Mouse (Mus musculus) T-helper 17 cell (primary cell): ENCODE results near the gene Dapk3.
"Not testable (repeated sequence)": the region's sequence is repeated elsewhere in the genome, so short reads cannot be mapped to it uniquely, and the experiment has no call there.

Experiments used
- in situ Hi-C, 2 experiments: fragments of 300-600 bp; cut with MboI, MseI; formaldehyde crosslinking; loops; 1 replicate in 1 of 2; 2 replicates in 1 of 2; pipeline ENCODE4 v1.15.1; 2025; ENCODE audit warnings: high pct_unique_total_duplicates in 2 of 2

The Dapk3 gene

DNA sequence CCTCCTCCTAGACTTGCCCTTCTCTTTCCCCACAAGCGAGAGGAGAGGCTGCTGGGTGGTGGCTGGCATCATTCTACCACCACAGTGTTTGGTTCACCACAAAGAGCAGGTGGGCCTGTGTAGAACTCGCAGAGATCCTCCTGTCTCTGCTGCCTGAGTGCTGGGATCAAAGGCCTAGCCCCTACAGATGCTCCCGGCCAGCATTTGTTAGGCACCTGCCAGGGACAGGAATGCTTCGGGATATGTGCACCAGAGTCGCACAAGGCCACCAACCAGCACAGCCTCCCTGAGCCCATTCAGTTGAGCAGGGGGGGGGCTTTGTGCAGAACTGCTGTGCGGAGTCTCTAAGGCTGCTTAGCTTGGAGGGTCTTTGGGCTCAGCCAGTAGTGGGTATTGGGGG is 37.5 kb upstream of the Dapk3 start:
- in situ Hi-C loops = loop anchor here in 1 of 2 experiments (10.0 kb wide), 1 partner anchor 991 kb away; no protein-coding TSS in a partner anchor

GRCm38 (mm10) chr10:81145778-81146177 is 37.0 kb upstream of the Dapk3 start:
- in situ Hi-C loops = loop anchor here in 1 of 2 experiments (10.0 kb wide), 1 partner anchor 991 kb away; no protein-coding TSS in a partner anchor

DNA sequence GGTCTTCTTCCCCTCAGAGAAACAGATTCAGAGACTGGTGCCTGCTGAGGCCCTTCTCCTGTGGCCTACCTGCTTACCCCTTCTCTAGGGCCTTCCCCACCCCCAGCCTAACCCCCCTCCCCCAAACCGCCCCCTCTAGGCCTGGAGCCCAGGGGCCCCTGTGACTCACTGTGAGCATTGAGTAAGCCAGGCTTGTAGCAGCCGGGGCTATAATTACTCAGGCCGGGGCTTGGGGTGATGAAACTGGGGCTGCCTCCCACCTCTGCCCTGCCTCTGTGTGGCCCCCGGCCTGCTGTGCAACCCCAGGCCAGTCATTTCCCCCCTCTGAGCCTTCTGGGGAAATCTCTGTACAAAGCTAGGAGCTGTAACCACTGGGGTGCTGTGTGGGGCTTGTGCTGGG is 36.5 kb upstream of the Dapk3 start:
- in situ Hi-C loops = loop anchor here in 1 of 2 experiments (10.0 kb wide), 1 partner anchor 991 kb away; no protein-coding TSS in a partner anchor

GRCm38 (mm10) chr10:81151261-81151660 is 31.5 kb upstream of the Dapk3 start:
- in situ Hi-C loops = no loop called here

DNA sequence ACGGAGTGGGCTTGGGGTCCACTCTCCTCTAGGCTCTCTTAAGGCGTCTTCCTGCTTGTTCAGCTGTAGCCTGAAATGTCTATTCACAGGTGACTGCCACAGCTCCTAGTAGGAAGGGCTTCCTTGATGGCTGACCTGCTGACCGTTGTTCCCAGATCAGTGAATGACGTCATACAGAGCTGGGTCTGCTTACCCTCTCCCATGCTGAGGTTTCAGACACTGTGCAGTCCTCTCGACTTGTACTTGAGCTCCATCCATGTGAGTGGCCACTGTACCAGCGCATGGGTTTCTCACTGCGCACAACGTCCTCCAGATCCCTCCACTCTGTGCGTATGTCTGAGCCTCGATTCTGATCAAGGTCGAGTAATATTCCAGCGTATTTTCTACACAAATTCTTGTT is 30.2 kb upstream of the Dapk3 start:
- in situ Hi-C loops = no loop called here

DNA sequence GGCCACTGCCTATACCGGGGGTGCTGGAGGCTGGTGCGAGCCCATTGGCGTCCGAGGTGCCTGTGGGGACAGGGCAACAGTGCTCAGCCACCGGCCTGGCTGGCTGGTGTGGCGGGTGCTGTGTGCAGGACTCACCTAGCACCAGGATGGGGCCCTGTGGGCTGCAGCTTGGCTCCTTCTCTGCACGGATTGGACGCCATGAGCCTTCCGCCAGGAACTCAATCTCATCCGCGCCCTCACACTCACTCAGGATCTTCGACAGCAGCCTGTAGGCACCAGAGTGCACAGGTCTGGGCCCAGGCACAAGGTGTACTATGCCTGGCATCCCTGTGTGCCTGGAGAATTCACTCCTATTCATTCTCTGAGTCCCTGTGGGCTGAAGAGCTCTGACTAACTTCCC is 28.5 kb upstream of the Dapk3 start:
- in situ Hi-C loops = no loop called here

DNA sequence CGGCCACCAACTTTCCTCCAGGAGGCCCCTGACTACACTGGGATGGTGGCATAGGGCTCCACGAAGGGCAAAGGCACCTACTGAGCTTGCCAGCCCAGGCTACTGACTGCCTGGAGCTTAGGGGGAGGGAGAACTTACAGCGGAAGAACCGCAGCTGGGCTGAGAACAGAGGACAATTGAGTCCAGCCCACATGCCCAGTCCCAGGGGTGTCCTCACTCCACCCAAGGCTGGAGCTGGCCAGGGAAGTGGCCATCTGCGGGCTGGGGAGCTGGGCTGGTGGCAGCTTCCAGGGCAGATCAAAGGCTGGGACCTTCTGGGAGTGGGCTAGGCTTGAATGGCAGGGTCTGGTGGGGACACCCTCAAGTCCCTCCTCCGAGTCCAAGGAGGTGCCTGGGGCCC is 28.1 kb upstream of the Dapk3 start:
- in situ Hi-C loops = no loop called here

GRCm38 (mm10) chr10:81161602-81162317 is 21.0 kb upstream of the Dapk3 start:
- in situ Hi-C loops = no loop called here

GRCm38 (mm10) chr10:81162318-81162652 is 20.5 kb upstream of the Dapk3 start:
- in situ Hi-C loops = no loop called here

- in situ Hi-C loops = no loop called here
Measured at GRCm38 (mm10) chr10:81165118-81165517, 17.7 kb upstream of the Dapk3 start.

GRCm38 (mm10) chr10:81167200-81168086 is 15.4 kb upstream of the Dapk3 start, which contains the start of gene Pias4:
Pias4 (minus strand) TSS chr10:81167923.
- in situ Hi-C loops = no loop called here

GRCm38 (mm10) chr10:81168087-81168431 is 14.7 kb upstream of the Dapk3 start:
- in situ Hi-C loops = no loop called here

DNA sequence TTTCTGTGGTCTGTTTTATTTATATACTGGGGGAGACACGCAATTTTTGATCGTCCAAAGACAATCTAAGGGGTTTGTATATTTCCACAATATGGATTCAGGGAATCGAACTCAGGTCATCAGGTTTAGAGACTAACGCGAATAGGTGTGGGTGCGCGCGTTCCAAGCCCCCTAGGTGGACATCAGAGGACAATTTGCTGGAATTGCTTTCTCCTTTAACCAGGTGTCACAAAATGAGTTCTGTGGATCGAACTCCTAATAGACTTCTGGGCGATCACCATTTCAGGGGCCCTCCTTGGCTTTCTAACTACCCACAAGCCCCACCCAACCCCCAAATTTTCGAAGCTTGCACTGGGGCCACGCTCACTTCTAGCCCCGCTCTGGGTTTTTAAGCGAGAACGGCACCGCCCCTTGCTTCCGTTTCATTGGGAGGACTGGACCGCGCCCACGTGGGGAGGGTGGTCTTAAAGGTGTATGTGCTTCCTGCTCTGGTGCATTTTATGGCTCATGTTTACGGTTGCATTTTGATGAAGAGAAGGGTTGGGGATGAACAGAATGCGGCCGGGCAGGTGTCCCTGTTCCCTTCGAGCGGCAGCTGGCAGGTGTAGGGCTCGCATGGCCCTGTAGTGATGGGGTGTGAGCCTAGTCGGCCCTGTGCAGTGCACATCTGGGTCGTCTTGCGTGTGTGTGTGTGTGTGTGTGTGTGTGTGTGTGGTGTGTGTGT is 14.1 kb upstream of the Dapk3 start:
- in situ Hi-C loops = no loop called here

- in situ Hi-C loops = not testable (repeated sequence)
Measured at GRCm38 (mm10) chr10:81169411-81169900, 13.3 kb upstream of the Dapk3 start.

DNA sequence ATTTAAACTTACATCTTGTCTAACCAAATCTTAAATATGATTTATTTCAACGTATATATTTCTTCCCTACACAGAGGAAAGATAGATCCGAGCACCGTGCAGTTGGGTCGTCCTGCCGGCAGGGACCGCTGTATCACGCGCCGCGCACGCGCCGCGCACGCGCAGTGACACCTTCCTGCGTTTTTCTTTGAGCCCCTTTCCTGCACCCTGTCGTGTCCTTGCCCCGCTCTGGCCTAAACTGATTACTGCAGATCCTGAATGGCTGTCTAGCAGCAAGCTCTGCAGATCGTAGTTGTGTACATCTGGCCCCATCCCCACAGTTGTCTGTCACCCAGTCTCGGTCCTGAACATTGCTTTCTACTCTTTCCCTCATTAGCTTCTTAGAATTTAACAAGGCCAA is 9.7 kb upstream of the Dapk3 start:
- in situ Hi-C loops = no loop called here

GRCm38 (mm10) chr10:81174617-81175344 is 8.0 kb upstream of the Dapk3 start:
- in situ Hi-C loops = no loop called here

DNA sequence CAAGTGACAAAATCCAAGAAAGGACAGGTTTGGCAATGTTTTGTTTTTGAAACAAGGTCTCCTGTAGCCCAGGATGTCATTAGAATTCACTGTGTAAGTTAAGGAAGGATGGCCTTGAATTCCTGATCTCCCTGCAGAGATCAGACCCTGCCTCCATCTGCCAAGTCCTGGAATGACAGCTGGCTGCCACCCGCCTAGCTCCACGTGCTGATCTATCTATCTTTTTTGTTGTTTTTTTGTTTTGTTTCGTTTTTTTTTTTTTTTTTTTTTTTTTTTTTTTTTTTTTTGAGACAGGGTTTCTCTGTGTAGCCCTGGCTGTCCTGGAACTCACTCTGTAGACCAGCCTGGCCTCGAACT is 7.5 kb upstream of the Dapk3 start:
- in situ Hi-C loops = not testable (repeated sequence)

DNA sequence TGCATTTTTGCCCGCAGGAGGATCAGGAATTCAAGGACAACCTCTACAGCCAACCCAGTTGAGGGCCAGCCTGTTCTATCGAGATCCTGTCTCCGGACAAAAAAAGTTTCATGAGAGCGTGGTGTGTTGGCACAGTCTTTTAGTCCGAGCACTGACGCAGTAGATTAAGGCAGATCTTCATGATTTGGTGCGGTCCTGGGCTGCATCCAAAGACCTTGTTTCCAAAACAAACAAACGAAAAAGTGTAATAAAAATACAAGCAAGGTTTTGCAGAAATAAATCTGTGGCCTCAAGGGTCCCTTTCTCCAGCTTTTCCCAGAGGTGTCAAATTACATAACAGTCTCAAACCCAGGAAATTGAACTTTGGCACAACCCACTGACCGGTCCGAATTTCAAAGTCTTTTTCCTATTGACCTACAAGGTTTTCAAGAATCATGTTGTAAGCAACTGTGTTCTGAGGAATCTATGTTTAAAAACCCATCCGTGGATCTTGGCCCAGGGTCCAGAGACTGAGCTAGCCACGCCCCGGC is 6.8 kb upstream of the Dapk3 start:
- in situ Hi-C loops = no loop called here

DNA sequence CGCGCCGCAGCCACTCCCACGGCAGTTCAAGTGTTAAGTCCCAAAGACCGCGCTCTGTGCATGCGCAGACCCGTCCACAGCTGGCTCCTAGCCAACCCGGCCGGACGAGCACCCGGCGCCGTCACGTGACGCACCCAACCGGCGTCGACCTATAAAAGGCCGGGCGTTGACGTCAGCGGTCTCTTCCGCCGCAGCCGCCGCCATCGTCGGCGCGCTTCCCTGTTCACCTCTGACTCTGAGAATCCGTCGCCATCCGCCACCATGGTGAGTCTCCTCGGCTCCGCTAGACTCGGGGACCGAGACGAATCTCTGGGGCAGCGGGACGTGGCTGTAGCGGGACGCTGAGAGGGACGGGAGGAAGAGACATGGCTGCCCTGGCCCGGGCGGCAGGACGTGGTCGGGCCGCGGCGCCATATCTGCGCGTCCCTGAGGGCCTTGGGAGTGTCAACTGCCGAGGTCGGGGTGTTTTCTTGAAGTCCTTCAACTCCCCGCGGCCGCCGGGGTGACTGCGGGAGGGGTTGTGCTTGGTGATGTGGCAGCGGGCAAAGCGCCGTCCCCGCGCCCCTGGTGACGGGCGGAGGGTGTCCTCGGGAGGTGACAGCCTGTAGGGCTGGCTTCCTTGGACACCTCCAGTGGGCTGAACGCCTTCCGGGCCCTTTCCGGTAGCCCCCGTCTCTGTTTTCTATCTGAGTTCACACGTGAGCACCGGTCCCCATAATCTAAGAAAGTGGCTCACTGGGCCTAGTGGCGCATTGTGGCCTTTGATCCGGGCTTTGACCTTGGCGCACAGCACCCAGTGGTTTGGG is 6.1 kb upstream of the Dapk3 start, which contains the start of gene Eef2:
Gene Eef2 (plus strand): TSS at position 166 of the 806 bp plus-strand sequence.
- in situ Hi-C loops = no loop called here

GRCm38 (mm10) chr10:81177491-81177925 is 5.3 kb upstream of the Dapk3 start:
- in situ Hi-C loops = no loop called here
